Mouse (Mus musculus): ENCODE results near the gene Hspa2. TPM values are rescaled to one million over a fixed set of nuclear protein-coding genes. Genes with fewer than 3 reads are reported as not detected.

The Hspa2 gene
- polyA plus RNA-seq, 1 experiment from 2014 or later, result 13.0 TPM

GRCm38 (mm10) chr12:76370831-76371571, 33.0 kb upstream of the Hspa2 start:
- peak; percentile 57; the same call in 1 of the 2 replicates for ATAC-seq (ENCODE audit: insufficient number of reproducible peaks, low FRiP score, low TSS enrichment, low read depth)
- under 1% methylated on average over 62 of the region's 63 CpGs for WGBS
- peak overlapping the region; percentile 99 for H3K9ac ChIP-seq

GRCm38 (mm10) chr12:76372046-76372445, 31.9 kb upstream of the Hspa2 start:
- H3K9ac ChIP-seq, result no peak overlapping the region
- H3K36me3 ChIP-seq, result no peaks in the 10 kb centered on the region
- no peaks in the 10 kb centered on the region for H3K27me3 ChIP-seq
- H3K4me1 ChIP-seq, result peaks cover 40% of the 10 kb centered on the region
- H3K4me2 ChIP-seq, result peak overlapping the region; percentile 73
- H3K27ac ChIP-seq, result peak overlapping the region; percentile 100; the same call in 1 of the 2 replicates
- H3K4me3 ChIP-seq, result peak overlapping the region; percentile 98
- ATAC-seq (ENCODE audit: insufficient number of reproducible peaks, low FRiP score, low TSS enrichment, low read depth), result no peak
- no peaks in the 10 kb centered on the region for H3K9me3 ChIP-seq
- WGBS, result 24% methylated on average over 7 of the region's 7 CpGs

More at GRCm38 (mm10) chr12:76370831-76371571, 33.0 kb upstream of the Hspa2 start:
- Histone ChIP-seq H3K36me3 (no peaks in the 10 kb centered on the region), H3K4me3 (peak overlapping the region; percentile 98), H3K4me2 (peak overlapping the region; percentile 73), H3K27me3 (no peaks in the 10 kb centered on the region), H3K4me1 (peaks cover 46% of the 10 kb centered on the region), H3K27ac (peak overlapping the region; percentile 100), H3K9me3 (no peaks in the 10 kb centered on the region)

- Histone ChIP-seq H3K4me2 (no peak overlapping the region; the same call in 1 of the 2 replicates), H3K9ac (no peak overlapping the region), H3K36me3 (no peaks in the 10 kb centered on the region), H3K4me3 (no peak overlapping the region), H3K4me1 (peaks cover 33% of the 10 kb centered on the region), H3K27ac (no peak overlapping the region), H3K27me3 (no peaks in the 10 kb centered on the region), H3K9me3 (no peaks in the 10 kb centered on the region)
- WGBS, result 69% methylated on average over 6 of the region's 7 CpGs
- ATAC-seq (ENCODE audit: insufficient number of reproducible peaks, low FRiP score, low TSS enrichment, low read depth), result no peak
Measured at GRCm38 (mm10) chr12:76372881-76373818, 30.8 kb upstream of the Hspa2 start.

- Histone ChIP-seq H3K36me3 (no peaks in the 10 kb centered on the region), H3K9me3 (no peaks in the 10 kb centered on the region), H3K4me2 (no peak overlapping the region), H3K4me3 (no peak overlapping the region), H3K9ac (no peak overlapping the region), H3K4me1 (peaks cover 27% of the 10 kb centered on the region), H3K27me3 (no peaks in the 10 kb centered on the region), H3K27ac (no peak overlapping the region)
- ATAC-seq (ENCODE audit: insufficient number of reproducible peaks, low FRiP score, low TSS enrichment, low read depth), result no peak
- WGBS, result 59% methylated on average over 6 of the region's 6 CpGs
Measured at GRCm38 (mm10) chr12:76373991-76374390, 30.0 kb upstream of the Hspa2 start.

- H3K9me3 ChIP-seq, result no peaks in the 10 kb centered on the region
- no peak for ATAC-seq (ENCODE audit: insufficient number of reproducible peaks, low FRiP score, low TSS enrichment, low read depth)
- no peak overlapping the region for H3K27ac ChIP-seq
- H3K27me3 ChIP-seq, result no peaks in the 10 kb centered on the region
- WGBS, result 61% methylated on average over 4 of the region's 4 CpGs
- H3K9ac ChIP-seq, result no peak overlapping the region
- H3K4me1 ChIP-seq, result peaks cover 27% of the 10 kb centered on the region
- no peak overlapping the region for H3K4me2 ChIP-seq
- no peaks in the 10 kb centered on the region for H3K36me3 ChIP-seq
- no peak overlapping the region for H3K4me3 ChIP-seq
Measured at GRCm38 (mm10) chr12:76374911-76375310, 29.1 kb upstream of the Hspa2 start.

GRCm38 (mm10) chr12:76375506-76375905, 28.5 kb upstream of the Hspa2 start:
- WGBS, result 81% methylated on average over 3 of the region's 3 CpGs
- ATAC-seq (ENCODE audit: insufficient number of reproducible peaks, low FRiP score, low TSS enrichment, low read depth), result no peak
- Histone ChIP-seq H3K27ac (no peak overlapping the region), H3K4me3 (no peak overlapping the region), H3K9me3 (no peaks in the 10 kb centered on the region), H3K4me2 (no peak overlapping the region), H3K36me3 (no peaks in the 10 kb centered on the region), H3K9ac (no peak overlapping the region), H3K4me1 (peaks cover 31% of the 10 kb centered on the region), H3K27me3 (no peaks in the 10 kb centered on the region)

GRCm38 (mm10) chr12:76376649-76377048, 27.3 kb upstream of the Hspa2 start:
- H3K27me3 ChIP-seq, result no peaks in the 10 kb centered on the region
- WGBS, result 57% methylated on average over 7 of the region's 7 CpGs
- H3K9me3 ChIP-seq, result no peaks in the 10 kb centered on the region
- no peak overlapping the region for H3K4me2 ChIP-seq
- H3K4me3 ChIP-seq, result no peak overlapping the region
- no peak overlapping the region for H3K27ac ChIP-seq
- no peak for ATAC-seq (ENCODE audit: insufficient number of reproducible peaks, low FRiP score, low TSS enrichment, low read depth)
- no peak overlapping the region for H3K9ac ChIP-seq
- peaks cover 27% of the 10 kb centered on the region for H3K4me1 ChIP-seq
- H3K36me3 ChIP-seq, result no peaks in the 10 kb centered on the region

- Histone ChIP-seq H3K27ac (no peak overlapping the region), H3K36me3 (no peaks in the 10 kb centered on the region), H3K4me2 (no peak overlapping the region), H3K4me1 (peaks cover 23% of the 10 kb centered on the region), H3K9me3 (no peaks in the 10 kb centered on the region), H3K9ac (no peak overlapping the region), H3K27me3 (no peaks in the 10 kb centered on the region), H3K4me3 (no peak overlapping the region)
- 95% methylated on average over 6 of the region's 6 CpGs for WGBS
- no peak for ATAC-seq (ENCODE audit: insufficient number of reproducible peaks, low FRiP score, low TSS enrichment, low read depth)
Measured at GRCm38 (mm10) chr12:76377059-76377458, 26.9 kb upstream of the Hspa2 start.

GRCm38 (mm10) chr12:76377726-76378125, 26.2 kb upstream of the Hspa2 start:
- no peaks in the 10 kb centered on the region for H3K27me3 ChIP-seq

GRCm38 (mm10) chr12:76378556-76378955, 25.4 kb upstream of the Hspa2 start:
- H3K4me2 ChIP-seq, result no peak overlapping the region
- no peaks in the 10 kb centered on the region for H3K9me3 ChIP-seq
- ATAC-seq (ENCODE audit: insufficient number of reproducible peaks, low FRiP score, low TSS enrichment, low read depth), result no peak
- no peaks in the 10 kb centered on the region for H3K36me3 ChIP-seq
- H3K9ac ChIP-seq, result no peak overlapping the region
- H3K4me3 ChIP-seq, result no peak overlapping the region
- H3K4me1 ChIP-seq, result peaks cover 11% of the 10 kb centered on the region
- H3K27me3 ChIP-seq, result no peaks in the 10 kb centered on the region
- WGBS, result 80% methylated on average over 5 of the region's 5 CpGs
- no peak overlapping the region for H3K27ac ChIP-seq

More at GRCm38 (mm10) chr12:76377726-76378125, 26.2 kb upstream of the Hspa2 start:
- H3K9ac ChIP-seq, result no peak overlapping the region
- H3K27ac ChIP-seq, result peak overlapping the region; percentile 27; the same call in 1 of the 2 replicates
- no peak for ATAC-seq (ENCODE audit: insufficient number of reproducible peaks, low FRiP score, low TSS enrichment, low read depth)
- H3K9me3 ChIP-seq, result no peaks in the 10 kb centered on the region
- 88% methylated on average over 3 of the region's 3 CpGs for WGBS
- no peak overlapping the region for H3K4me2 ChIP-seq
- H3K36me3 ChIP-seq, result no peaks in the 10 kb centered on the region
- no peak overlapping the region for H3K4me3 ChIP-seq
- peaks cover 16% of the 10 kb centered on the region for H3K4me1 ChIP-seq

- no peak for ATAC-seq (ENCODE audit: insufficient number of reproducible peaks, low FRiP score, low TSS enrichment, low read depth)
- WGBS, result 88% methylated on average over 7 of the region's 7 CpGs
- H3K36me3 ChIP-seq, result peaks cover 4% of the 10 kb centered on the region; the same call in 1 of the 2 replicates
- peaks cover 7% of the 10 kb centered on the region for H3K4me1 ChIP-seq
- no peak overlapping the region for H3K9ac ChIP-seq
- H3K27me3 ChIP-seq, result no peaks in the 10 kb centered on the region
- no peak overlapping the region for H3K4me2 ChIP-seq
- H3K27ac ChIP-seq, result no peak overlapping the region; the same call in 1 of the 2 replicates
- no peaks in the 10 kb centered on the region for H3K9me3 ChIP-seq
- H3K4me3 ChIP-seq, result no peak overlapping the region
Measured at GRCm38 (mm10) chr12:76380151-76380550, 23.8 kb upstream of the Hspa2 start.

GRCm38 (mm10) chr12:76385342-76385741, 18.6 kb upstream of the Hspa2 start:
- no peak overlapping the region for H3K27ac ChIP-seq
- H3K4me1 ChIP-seq, result no peaks in the 10 kb centered on the region
- no peaks in the 10 kb centered on the region for H3K27me3 ChIP-seq
- no peak for ATAC-seq (ENCODE audit: insufficient number of reproducible peaks, low FRiP score, low TSS enrichment, low read depth)
- H3K9me3 ChIP-seq, result no peaks in the 10 kb centered on the region
- peaks cover 34% of the 10 kb centered on the region for H3K36me3 ChIP-seq
- WGBS, result 88% methylated on average over 8 of the region's 8 CpGs
- H3K9ac ChIP-seq, result no peak overlapping the region
- no peak overlapping the region for H3K4me2 ChIP-seq
- no peak overlapping the region for H3K4me3 ChIP-seq
